In the genomic region with DNA sequence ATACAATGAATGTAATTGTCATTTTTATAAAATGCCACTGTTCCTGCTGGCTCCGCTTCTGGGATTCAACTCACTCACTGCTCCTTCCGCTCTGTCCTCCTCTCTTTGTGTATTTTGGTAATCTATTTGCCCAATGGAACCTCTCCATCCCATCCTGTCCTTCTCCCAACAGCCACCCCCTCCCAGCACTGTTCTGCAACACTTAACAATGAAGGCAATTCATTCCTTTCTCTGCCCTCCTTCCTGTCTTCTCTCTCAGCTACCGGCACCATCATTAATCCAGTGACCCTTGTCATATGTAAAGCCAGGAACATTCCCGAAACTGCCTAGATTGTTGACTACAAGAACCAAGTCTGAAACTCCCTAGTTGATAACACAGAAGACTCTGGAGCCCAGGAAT, we compare ENCODE assay signal across 15 mouse cellular contexts.
"Had no signal": no experiment of that assay in that cellular context is flagged by ENCODE, and none has a peak within 500 bp of the region (broad histone marks: within the 10 kb centered on the region; RNA-seq: fewer than 3 reads in every experiment).

No protein-coding gene starts in this region.

- H3K4me3 ChIP-seq: kidney, embryonic 15.5 days; left cerebral cortex, adult 2 months; lung, embryonic 15.5 days; midbrain, embryonic 13.5 days had no signal

- H3K4me2 ChIP-seq: kidney, embryonic 15.5 days; lung, embryonic 15.5 days; midbrain, embryonic 13.5 days had no signal

- H3K27me3 ChIP-seq: kidney, embryonic 15.5 days; lung, embryonic 15.5 days had no signal

- ATAC-seq: midbrain, embryonic 13.5 days; midbrain, embryonic 16.5 days had no signal

- DNase-seq: kidney, adult 8-10 months; kidney, postnatal 10 days; kidney, postnatal 36 days; layer of hippocampus, postnatal 36 days; lung, adult 18-20 months; lung, postnatal 14 days; thymus, adult 18-20 months; thymus, postnatal 36 days had no signal

- H3K9ac ChIP-seq: kidney, embryonic 15.5 days; liver, embryonic 14.5 days; lung, embryonic 15.5 days; midbrain, embryonic 13.5 days had no signal

- H3K36me3 ChIP-seq: kidney, embryonic 15.5 days; lung, embryonic 15.5 days; midbrain, embryonic 13.5 days had no signal

- H3K27ac ChIP-seq: kidney, embryonic 15.5 days; left cerebral cortex, adult 2 months; liver, embryonic 14.5 days; lung, embryonic 15.5 days; macrophage; midbrain, embryonic 13.5 days had no signal

- H3K9me3 ChIP-seq: kidney, embryonic 15.5 days; lung, embryonic 15.5 days; midbrain, embryonic 13.5 days had no signal
